Mouse (Mus musculus) thymus, postnatal 14 days (tissue): ENCODE measurements around the gene Tnn.

Source experiments
- DNase-seq: peaks from one replicate; pipeline ENCODE4 v3.0.0; 2021

The Tnn gene

GRCm38 (mm10) chr1:160080800-160081436 lies 72.5 kb downstream of the Tnn start:
- DNase-seq, result peak; percentile 90

- peak; percentile 74 for DNase-seq
These were observed 74.3 kb downstream of the Tnn start for GRCm38 (mm10) chr1:160078882-160079661.

GRCm38 (mm10) chr1:160064547-160065144 lies 88.7 kb downstream of the Tnn start:
- no peak for DNase-seq

- DNase-seq, result peak; percentile 82
These were observed 91.5 kb downstream of the Tnn start for GRCm38 (mm10) chr1:160061725-160062366.

GRCm38 (mm10) chr1:160061321-160061720 lies 92.1 kb downstream of the Tnn start:
- no peak for DNase-seq

GRCm38 (mm10) chr1:160060542-160060941 lies 92.8 kb downstream of the Tnn start:
- no peak for DNase-seq

GRCm38 (mm10) chr1:160059908-160060307 lies 93.5 kb downstream of the Tnn start:
- no peak for DNase-seq

- DNase-seq, result no peak
These were observed 95.7 kb downstream of the Tnn start for GRCm38 (mm10) chr1:160057657-160058056.

GRCm38 (mm10) chr1:160054366-160055078 lies 98.9 kb downstream of the Tnn start:
- DNase-seq, result no peak

GRCm38 (mm10) chr1:160053510-160054305 lies 99.7 kb downstream of the Tnn start:
- DNase-seq, result peak; percentile 42

- DNase-seq, result no peak
These were observed 100.6 kb downstream of the Tnn start for GRCm38 (mm10) chr1:160052556-160053315.

- no peak for DNase-seq
These were observed 102.5 kb downstream of the Tnn start for GRCm38 (mm10) chr1:160050898-160051297.

GRCm38 (mm10) chr1:160049131-160049880 lies 104.1 kb downstream of the Tnn start:
- no peak for DNase-seq

GRCm38 (mm10) chr1:160047481-160047931 lies 105.9 kb downstream of the Tnn start:
- DNase-seq, result no peak

GRCm38 (mm10) chr1:160046786-160047185 lies 106.6 kb downstream of the Tnn start:
- no peak for DNase-seq

GRCm38 (mm10) chr1:160045971-160046370 lies 107.4 kb downstream of the Tnn start:
- no peak for DNase-seq

GRCm38 (mm10) chr1:160045056-160045715 lies 108.2 kb downstream of the Tnn start:
- DNase-seq, result no peak

- peak; percentile 92 for DNase-seq
These were observed 109.0 kb downstream of the Tnn start, which contains the start of gene 4930523C07Rik for GRCm38 (mm10) chr1:160044237-160045021. Gene 4930523C07Rik, plus strand, starts transcription at chr1:160044382.
